Mouse (Mus musculus) cortical plate, adult 2 months (tissue): Measurements from ENCODE around the gene Il17rc. TPM values are rescaled to one million over a fixed set of nuclear protein-coding genes. Genes with fewer than 3 reads are reported as not detected.

Experiments used
- H3K27ac ChIP-seq: fragments of 200-500 bp; 2 replicates; pipeline ENCODE4 v1.5.1; 2012; ENCODE audit warnings: low read length, control low read depth, inconsistent platforms; ENCODE audit not compliant: insufficient read depth
- H3K4me1 ChIP-seq: fragments of 200-500 bp; 2 replicates; pipeline ENCODE4 v1.6.1; 2011; ENCODE audit warnings: low read length; ENCODE audit not compliant: control insufficient read depth, insufficient read depth
- H3K4me3 ChIP-seq: fragments of 200-500 bp; 2 replicates; pipeline ENCODE4 v1.5.1; 2011; ENCODE audit warnings: mild to moderate bottlenecking, low read length, control low read depth; ENCODE audit not compliant: insufficient read depth
- CTCF ChIP-seq: fragments of 200-500 bp; IDR thresholded peaks from 2 replicates; pipeline ENCODE4 v1.5.1; 2011; ENCODE audit warnings: mild to moderate bottlenecking, control low read depth, low read length; ENCODE audit not compliant: insufficient read depth; ENCODE audit errors: extremely low read depth
- POLR2A ChIP-seq: fragments of 200-500 bp; IDR thresholded peaks from 2 replicates; pipeline ENCODE4 v1.6.1; 2011; ENCODE audit warnings: mild to moderate bottlenecking, low read length, control low read depth; ENCODE audit not compliant: insufficient read depth; ENCODE audit errors: extremely low read depth
- polyA plus RNA-seq: library from polyadenylated mRNA; depleted of rRNA; stranded (reverse); fragments of >200 nt; gene quantifications from 2 replicates; pipeline ENCODE4 v1.2.3, GENCODE M21; 2012

Gene Il17rc
- polyA plus RNA-seq, 1 experiment, result 6.9 TPM

- H3K4me3 ChIP-seq, result no peak overlapping the region
- peaks cover 5% of the 10 kb centered on the region for H3K4me1 ChIP-seq
- no peak for TF ChIP-seq POLR2A
- no peak for TF ChIP-seq CTCF
- H3K27ac ChIP-seq, result no peak overlapping the region
Measured at GRCm38 (mm10) chr6:113487125-113487576, 15.9 kb downstream of the Il17rc start.

DNA sequence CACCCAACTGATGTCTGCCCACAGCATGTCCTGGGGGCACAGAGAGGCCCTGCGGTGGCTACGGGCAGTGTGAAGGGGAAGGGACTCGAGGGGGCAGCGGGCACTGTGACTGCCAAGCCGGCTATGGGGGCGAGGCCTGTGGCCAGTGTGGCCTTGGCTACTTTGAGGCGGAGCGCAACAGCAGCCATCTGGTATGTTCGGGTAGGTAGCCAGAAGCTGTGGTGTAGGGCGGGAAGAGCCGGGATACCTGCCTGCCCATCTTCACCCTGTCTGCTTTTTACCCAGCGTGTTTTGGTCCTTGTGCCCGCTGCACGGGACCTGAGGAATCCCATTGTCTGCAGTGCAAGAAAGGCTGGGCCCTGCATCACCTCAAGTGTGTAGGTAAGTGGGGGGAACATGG is 18.2 kb downstream of the Il17rc start:
- TF ChIP-seq CTCF (no peak), POLR2A (no peak)
- H3K27ac ChIP-seq, result no peak overlapping the region
- peaks cover 5% of the 10 kb centered on the region for H3K4me1 ChIP-seq
- no peak overlapping the region for H3K4me3 ChIP-seq

- Histone ChIP-seq H3K4me3 (no peak overlapping the region), H3K27ac (peak overlapping the region; percentile 39; the same call in 1 of the 2 replicates), H3K4me1 (peaks cover 3% of the 10 kb centered on the region; the same call in 1 of the 2 replicates)
- TF ChIP-seq CTCF (no peak), POLR2A (no peak)
Measured at GRCm38 (mm10) chr6:113492101-113492864, 21.1 kb downstream of the Il17rc start.

DNA sequence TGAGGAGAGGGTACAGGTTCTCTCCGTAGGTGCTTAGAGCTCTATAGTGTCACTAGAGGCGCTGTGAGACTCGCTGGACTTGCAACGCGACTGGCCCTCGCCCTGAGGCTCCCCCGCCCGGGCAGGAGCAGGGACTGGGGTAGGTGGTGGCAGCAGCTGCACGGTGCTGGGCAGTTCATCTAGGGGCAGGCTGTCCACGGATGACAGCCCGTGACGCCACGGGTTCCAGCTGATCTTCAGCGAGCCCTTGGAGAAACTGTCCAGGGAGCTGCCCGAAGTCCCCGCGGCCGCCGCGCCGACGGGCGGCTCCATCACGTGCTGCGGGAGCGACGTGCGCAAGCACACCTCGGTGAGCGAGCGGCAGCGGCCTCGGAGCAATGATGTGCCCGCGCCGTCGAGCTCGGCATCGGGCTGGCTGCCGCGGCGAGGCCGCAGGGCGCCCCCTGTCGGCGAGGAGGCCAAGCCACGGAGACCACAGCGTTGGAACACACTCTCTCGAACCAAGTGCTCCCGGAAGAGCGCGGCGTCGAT is 23.1 kb downstream of the Il17rc start:
- Histone ChIP-seq H3K4me3 (0 out of 2 replicates have a peak overlapping the region, but pooled peaks have one; percentile 4), H3K4me1 (peaks cover 3% of the 10 kb centered on the region; the same call in 1 of the 2 replicates), H3K27ac (peak overlapping the region; percentile 53; the same call in 1 of the 2 replicates)
- peak; percentile 47 for TF ChIP-seq CTCF
- no peak; the same call in 1 of the 2 replicates for TF ChIP-seq POLR2A

DNA sequence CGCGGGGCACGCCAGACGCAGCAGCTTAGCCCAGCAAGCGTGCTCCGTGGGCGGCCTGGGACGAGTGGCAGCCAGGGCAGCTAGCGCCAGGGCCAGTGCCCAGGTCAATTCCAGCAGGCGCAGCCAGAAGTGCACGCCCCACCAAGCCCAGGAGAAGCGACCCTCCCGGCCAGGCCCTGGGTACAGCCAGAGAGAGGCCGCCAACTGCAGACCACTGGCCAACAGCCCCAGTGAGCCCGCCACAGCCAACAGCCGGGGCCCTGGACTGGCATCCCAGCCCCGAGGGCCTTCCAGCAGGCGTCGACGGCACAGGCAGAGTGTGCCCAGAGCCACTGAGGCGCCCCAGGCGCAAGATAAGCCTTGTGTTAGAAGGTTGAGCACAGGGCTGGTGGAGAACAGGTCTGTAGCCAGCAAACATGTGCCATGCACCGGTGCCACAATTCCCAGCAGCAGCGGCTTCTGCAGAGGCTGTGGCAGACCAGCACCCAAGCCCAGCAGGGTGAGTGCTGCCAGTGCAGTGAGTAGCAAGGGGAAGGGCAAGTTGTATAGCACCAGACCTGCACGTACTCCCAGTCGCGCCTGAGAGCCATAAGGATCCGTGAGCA is 23.9 kb downstream of the Il17rc start:
- TF ChIP-seq POLR2A (no peak), CTCF (no peak)
- H3K27ac ChIP-seq, result no peak overlapping the region
- peaks cover 3% of the 10 kb centered on the region; the same call in 1 of the 2 replicates for H3K4me1 ChIP-seq
- no peak overlapping the region for H3K4me3 ChIP-seq

- no peak overlapping the region for H3K4me3 ChIP-seq
- no peaks in the 10 kb centered on the region for H3K4me1 ChIP-seq
- no peak for TF ChIP-seq CTCF
- no peak for TF ChIP-seq POLR2A
Measured at GRCm38 (mm10) chr6:113499346-113499745, 28.1 kb downstream of the Il17rc start.

DNA sequence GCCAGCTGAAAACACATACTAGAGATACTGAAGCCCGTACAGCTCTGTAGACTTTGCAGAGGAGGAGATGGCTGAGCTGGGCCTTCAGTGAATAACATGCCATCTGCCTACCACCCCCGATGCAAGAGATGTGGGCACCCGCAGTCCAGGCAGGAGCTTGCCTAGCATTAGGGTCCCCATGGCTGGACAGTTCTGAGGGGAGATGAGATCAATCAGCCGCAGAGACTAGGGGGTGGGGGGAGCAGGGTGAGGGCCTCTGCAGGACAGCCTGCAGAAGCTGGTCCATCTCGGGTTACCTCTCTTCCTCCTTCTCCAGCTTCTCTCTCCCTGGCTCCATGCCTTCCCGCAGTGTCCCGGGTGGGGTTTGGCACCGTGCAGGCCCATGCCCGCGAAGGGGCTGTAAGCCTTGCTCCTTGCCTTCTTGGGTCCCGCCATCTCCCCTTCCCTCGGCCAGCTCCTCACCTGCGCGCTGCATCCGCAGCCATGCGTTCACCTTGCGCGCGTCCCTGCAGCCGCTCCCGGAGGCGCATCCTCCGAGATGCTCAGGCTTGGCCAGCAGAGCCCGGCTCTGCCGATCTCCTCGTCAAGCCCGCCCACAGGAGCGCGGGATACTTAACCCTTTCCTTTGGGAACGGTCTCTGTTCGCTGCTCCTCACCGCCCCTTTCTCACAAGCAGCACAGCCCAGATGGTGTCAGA is 30.3 kb downstream of the Il17rc start, which contains the start of gene Prrt3:
TSS of gene Prrt3 (minus strand) at position 544 of the 697 bp plus-strand sequence.
- Histone ChIP-seq H3K27ac (peak within 1 kb of the TSS; percentile 67), H3K4me3 (peak within 1 kb of the TSS; percentile 77), H3K4me1 (no peaks in the 10 kb centered on the region)
- TF ChIP-seq POLR2A, result peak; percentile 79; the same call in 1 of the 2 replicates
- no peak for TF ChIP-seq CTCF

More at GRCm38 (mm10) chr6:113499346-113499745, 28.1 kb downstream of the Il17rc start:
- no peak overlapping the region for H3K27ac ChIP-seq

DNA sequence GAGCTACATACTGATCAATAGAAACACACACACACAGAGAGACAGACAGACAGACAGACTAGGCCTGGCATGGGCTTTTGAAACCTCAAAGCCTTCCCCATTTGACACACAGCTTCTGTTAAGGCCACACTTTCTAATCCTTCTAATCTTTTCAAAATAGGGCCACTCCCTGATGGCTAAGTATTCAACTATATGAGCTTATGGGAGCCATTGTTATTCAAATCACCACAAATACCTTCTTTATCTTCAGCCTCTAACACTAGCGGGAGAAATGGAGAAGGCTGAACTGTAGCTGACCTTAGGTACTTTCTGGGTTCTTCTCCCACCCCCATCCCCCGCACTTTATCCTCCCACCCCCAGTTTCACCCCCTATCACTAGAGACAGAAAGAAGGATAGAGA is 31.6 kb downstream of the Il17rc start:
- Histone ChIP-seq H3K27ac (no peak overlapping the region), H3K4me1 (no peaks in the 10 kb centered on the region), H3K4me3 (no peak overlapping the region)
- TF ChIP-seq CTCF (no peak), POLR2A (no peak)

- Histone ChIP-seq H3K27ac (no peak overlapping the region), H3K4me3 (no peak overlapping the region), H3K4me1 (no peaks in the 10 kb centered on the region)
- TF ChIP-seq POLR2A, result no peak
- no peak for TF ChIP-seq CTCF
Measured at GRCm38 (mm10) chr6:113505689-113506088, 34.5 kb downstream of the Il17rc start.
